Mouse (Mus musculus): ENCODE measurements around the gene Olfr507. TPM values are rescaled to one million over a fixed set of nuclear protein-coding genes. Genes with fewer than 3 reads are reported as not detected.

Olfr507 gene
- not detected in 2 replicates for total RNA-seq (2023)

GRCm38 (mm10) chr7:108621514-108621913 is at the start of gene Olfr507:
Gene Olfr507, plus strand, starts transcription at chr7:108621814.

GRCm38 (mm10) chr7:108610487-108610886 is 11.1 kb upstream of the Olfr507 start, which contains the start of gene Olfr506:
Gene Olfr506, plus strand, starts transcription at chr7:108610787.

GRCm38 (mm10) chr7:108629694-108630093 is 8.1 kb downstream of the Olfr507 start, which contains the start of gene Olfr508:
Gene Olfr508, plus strand, starts transcription at chr7:108629994.

GRCm38 (mm10) chr7:108651806-108652205 is 30.2 kb downstream of the Olfr507 start, which contains the start of gene Olfr509:
Gene Olfr509, minus strand, starts transcription at chr7:108651906.

GRCm38 (mm10) chr7:108666118-108666517 is 44.5 kb downstream of the Olfr507 start, which contains the start of gene Olfr510:
Gene Olfr510, plus strand, starts transcription at chr7:108666418.

Other genes with a start within 250 kb of the Olfr507 start
- not detected in 2 replicates for gene Olfr495, start 228.6 kb upstream of the Olfr507 start, total RNA-seq (2023)
- gene Olfr497, start 201.4 kb upstream of the Olfr507 start, total RNA-seq (2023), result not detected in 2 replicates
- gene Olfr498, start 156.5 kb upstream of the Olfr507 start, total RNA-seq (2023), result not detected in 2 replicates
- not detected in 2 replicates for gene Olfr502, start 96.7 kb upstream of the Olfr507 start, total RNA-seq (2023)
- not detected in 2 replicates for gene Olfr503, start 77.3 kb upstream of the Olfr507 start, total RNA-seq (2023)
- gene Olfr504, start 56.0 kb upstream of the Olfr507 start, total RNA-seq (2023), result not detected in 2 replicates
- gene Olfr506, start 11.0 kb upstream of the Olfr507 start, total RNA-seq (2023), result not detected in 2 replicates
- not detected in 2 replicates for gene Olfr508, start 8.2 kb downstream of the Olfr507 start, total RNA-seq (2023)
- not detected in 2 replicates for gene Olfr509, start 30.1 kb downstream of the Olfr507 start, total RNA-seq (2023)
- not detected in 2 replicates for gene Olfr510, start 44.6 kb downstream of the Olfr507 start, total RNA-seq (2023)
- gene Olfr512, start 91.5 kb downstream of the Olfr507 start, total RNA-seq (2023), result not detected in 2 replicates
- not detected in 2 replicates for gene Olfr513, start 129.2 kb downstream of the Olfr507 start, total RNA-seq (2023)
- not detected in 2 replicates for gene Olfr514, start 204.2 kb downstream of the Olfr507 start, total RNA-seq (2023)
- gene Olfr516, start 228.7 kb downstream of the Olfr507 start, total RNA-seq (2023), result not detected in 2 replicates

Measured in neutrophil, adult 65 days (primary cell).